In genomic region chr11:79065463-79066190, GRCm38 (mm10) we compare ENCODE assay signal across 7 mouse cellular contexts.
DNase-seq lines count a peak whose midpoint lies in the region; ATAC-seq lines count a peak whose summit lies in the region.

No protein-coding gene starts in this region.

- H3K27me3 ChIP-seq in heart, embryonic 16.5 days (ENCODE audit: control insufficient read depth, insufficient read depth, low read length) = no peaks in the 10 kb centered on the region
- no peaks in the 10 kb centered on the region for H3K27me3 ChIP-seq in limb, embryonic 12.5 days
- H3K27me3 ChIP-seq in midbrain, embryonic 16.5 days (ENCODE audit: control insufficient read depth, insufficient read depth, low read depth, low read length) = no peaks in the 10 kb centered on the region

- no peak overlapping the region for H3K9ac ChIP-seq in heart, embryonic 16.5 days (ENCODE audit: low read length)
- H3K9ac ChIP-seq in limb, embryonic 12.5 days (replicated peaks) = no peak overlapping the region
- no peak overlapping the region for H3K9ac ChIP-seq in midbrain, embryonic 16.5 days (ENCODE audit: low read depth, low read length)

- peak; percentile 46 for ATAC-seq in heart, embryonic 16.5 days (replicated peaks; ENCODE audit: extremely low read depth, insufficient read depth, low FRiP score)
- no peak for ATAC-seq in limb, embryonic 12.5 days (ENCODE audit: insufficient number of reproducible peaks, insufficient read depth, low FRiP score, low TSS enrichment, low read depth)
- ATAC-seq in megakaryocyte, adult 5-6 weeks (ENCODE audit: poor library complexity, severe bottlenecking) = no peak
- no peak for ATAC-seq in midbrain, embryonic 16.5 days

- 56% methylated on average over 11 of the region's 11 CpGs for WGBS in heart, embryonic 16.5 days
- 64% methylated on average over 11 of the region's 11 CpGs for WGBS in limb, embryonic 12.5 days
- whole genome bisulfite sequencing in midbrain, embryonic 16.5 days = 66% methylated on average over 11 of the region's 11 CpGs

- peaks cover 55% of the 10 kb centered on the region for H3K4me1 ChIP-seq in heart, embryonic 16.5 days (ENCODE audit: control insufficient read depth, insufficient read depth, low read length)
- H3K4me1 ChIP-seq in limb, embryonic 12.5 days (replicated peaks) = peaks cover 18% of the 10 kb centered on the region
- H3K4me1 ChIP-seq in midbrain, embryonic 16.5 days (ENCODE audit: control insufficient read depth, insufficient read depth, low read length) = peaks cover 12% of the 10 kb centered on the region

- peak; percentile 33 for DNase-seq in right cerebral cortex, adult 18-20 months
- DNase-seq in right cerebral cortex, postnatal 25 days = no peak
- no peak for DNase-seq in thymus, postnatal 25 days

- H3K9me3 ChIP-seq in heart, embryonic 16.5 days (replicated peaks; ENCODE audit: control insufficient read depth, low read length) = no peaks in the 10 kb centered on the region
- no peaks in the 10 kb centered on the region for H3K9me3 ChIP-seq in limb, embryonic 12.5 days
- H3K9me3 ChIP-seq in midbrain, embryonic 16.5 days (replicated peaks; ENCODE audit: control insufficient read depth, low read length, poor library complexity, severe bottlenecking) = no peaks in the 10 kb centered on the region

- H3K27ac ChIP-seq in heart, embryonic 16.5 days (ENCODE audit: low read length) = peak overlapping the region; percentile 83
- H3K27ac ChIP-seq in limb, embryonic 12.5 days = peak overlapping the region; percentile 79
- no peak overlapping the region for H3K27ac ChIP-seq in midbrain, embryonic 16.5 days (ENCODE audit: low read length)

- no peak overlapping the region for H3K4me2 ChIP-seq in heart, embryonic 16.5 days (ENCODE audit: low read depth, low read length)
- H3K4me2 ChIP-seq in limb, embryonic 12.5 days = no peak overlapping the region
- no peak overlapping the region for H3K4me2 ChIP-seq in midbrain, embryonic 16.5 days (ENCODE audit: low read length)

- no peaks in the 10 kb centered on the region for H3K36me3 ChIP-seq in heart, embryonic 16.5 days (ENCODE audit: control insufficient read depth, insufficient read depth)
- H3K36me3 ChIP-seq in limb, embryonic 12.5 days = no peaks in the 10 kb centered on the region
- H3K36me3 ChIP-seq in midbrain, embryonic 16.5 days (ENCODE audit: control insufficient read depth, insufficient read depth, low read length) = no peaks in the 10 kb centered on the region

- H3K4me3 ChIP-seq in heart, embryonic 16.5 days (ENCODE audit: low read length) = no peak overlapping the region
- H3K4me3 ChIP-seq in limb, embryonic 12.5 days (replicated peaks) = no peak overlapping the region
- no peak overlapping the region for H3K4me3 ChIP-seq in midbrain, embryonic 16.5 days (ENCODE audit: low read depth, low read length)
